Mouse (Mus musculus): Measurements from ENCODE around the gene Arhgap21. TPM values are rescaled to one million over a fixed set of nuclear protein-coding genes. Genes with fewer than 3 reads are reported as not detected.
A peak's percentile ranks its signal among the peaks of the same experiment; 100 is the strongest.

Gene Arhgap21
- polyA plus RNA-seq, 1 experiment from 2014 or later = 19.1 TPM

DNA sequence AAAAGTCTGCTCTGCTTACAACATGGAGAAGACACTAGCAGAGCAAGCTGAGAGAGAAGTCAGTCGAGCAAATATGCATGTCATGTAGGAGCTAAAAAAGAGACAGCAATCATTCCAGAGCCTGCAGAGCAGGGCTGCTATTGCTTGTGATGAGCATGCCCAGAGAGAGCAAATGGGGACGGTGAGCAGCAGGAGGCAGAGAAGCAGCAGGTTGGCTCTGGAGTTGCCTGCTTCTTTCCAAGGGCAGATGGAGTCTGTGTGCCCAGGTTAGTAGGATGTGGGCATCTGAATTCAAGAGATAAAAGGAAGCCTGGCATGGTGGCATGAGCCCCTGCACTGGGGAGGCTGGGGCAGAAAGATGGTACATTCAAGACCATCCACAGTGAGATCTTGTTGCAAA, 6.4 kb downstream of the Arhgap21 start:
- Histone ChIP-seq H3K27ac (replicated peaks; ENCODE audit: low read depth, low read length) (no peak overlapping the region), H3K4me3 (ENCODE audit: low read depth, low read length) (no peak overlapping the region), H3K4me2 (ENCODE audit: low read depth, low read length) (0 out of 2 replicates have a peak overlapping the region, but pooled peaks have one; percentile 18), H3K36me3 (ENCODE audit: control insufficient read depth, insufficient read depth, low read length) (no peaks in the 10 kb centered on the region), H3K27me3 (replicated peaks; ENCODE audit: control insufficient read depth, insufficient read depth, low read length) (no peaks in the 10 kb centered on the region), H3K4me1 (ENCODE audit: control insufficient read depth, insufficient read depth, low read length) (peaks cover 16% of the 10 kb centered on the region), H3K9ac (ENCODE audit: low read depth, low read length) (no peak overlapping the region), H3K9me3 (ENCODE audit: control insufficient read depth, low read length) (no peaks in the 10 kb centered on the region)
- DNase-seq (ENCODE audit: low spot score) = no peak
- 22% methylated on average over 2 of the region's 2 CpGs for WGBS
- no peak for ATAC-seq (ENCODE audit: low read depth)

- Histone ChIP-seq H3K27me3 (replicated peaks; ENCODE audit: control insufficient read depth, insufficient read depth, low read length) (no peaks in the 10 kb centered on the region), H3K9me3 (ENCODE audit: control insufficient read depth, low read length) (no peaks in the 10 kb centered on the region), H3K4me3 (ENCODE audit: low read depth, low read length) (no peak overlapping the region), H3K4me2 (ENCODE audit: low read depth, low read length) (0 out of 2 replicates have a peak overlapping the region, but pooled peaks have one; percentile 18), H3K36me3 (ENCODE audit: control insufficient read depth, insufficient read depth, low read length) (no peaks in the 10 kb centered on the region), H3K27ac (replicated peaks; ENCODE audit: low read depth, low read length) (no peak overlapping the region), H3K9ac (ENCODE audit: low read depth, low read length) (no peak overlapping the region), H3K4me1 (ENCODE audit: control insufficient read depth, insufficient read depth, low read length) (peaks cover 13% of the 10 kb centered on the region)
- no peak for DNase-seq (ENCODE audit: low spot score)
- no peak for ATAC-seq (ENCODE audit: low read depth)
- WGBS = 52% methylated on average over 6 of the region's 6 CpGs
These were observed 6.9 kb downstream of the Arhgap21 start for GRCm38 (mm10) chr2:20961825-20962224.

- ATAC-seq (ENCODE audit: low read depth) (no peak), DNase-seq (ENCODE audit: low spot score) (no peak)
- no peak overlapping the region for H3K4me2 ChIP-seq (ENCODE audit: low read depth, low read length)
- H3K4me1 ChIP-seq (ENCODE audit: control insufficient read depth, insufficient read depth, low read length) = peaks cover 9% of the 10 kb centered on the region
- H3K4me3 ChIP-seq (ENCODE audit: low read depth, low read length) = no peak overlapping the region
- no peak overlapping the region for H3K27ac ChIP-seq (replicated peaks; ENCODE audit: low read depth, low read length)
- WGBS = 57% methylated on average over 8 of the region's 8 CpGs
- no peaks in the 10 kb centered on the region for H3K9me3 ChIP-seq (ENCODE audit: control insufficient read depth, low read length)
- H3K36me3 ChIP-seq (ENCODE audit: control insufficient read depth, insufficient read depth, low read length) = no peaks in the 10 kb centered on the region
- no peak overlapping the region for H3K9ac ChIP-seq (ENCODE audit: low read depth, low read length)
- H3K27me3 ChIP-seq (replicated peaks; ENCODE audit: control insufficient read depth, insufficient read depth, low read length) = no peaks in the 10 kb centered on the region
These were observed 7.4 kb downstream of the Arhgap21 start for GRCm38 (mm10) chr2:20961295-20961694.

DNA sequence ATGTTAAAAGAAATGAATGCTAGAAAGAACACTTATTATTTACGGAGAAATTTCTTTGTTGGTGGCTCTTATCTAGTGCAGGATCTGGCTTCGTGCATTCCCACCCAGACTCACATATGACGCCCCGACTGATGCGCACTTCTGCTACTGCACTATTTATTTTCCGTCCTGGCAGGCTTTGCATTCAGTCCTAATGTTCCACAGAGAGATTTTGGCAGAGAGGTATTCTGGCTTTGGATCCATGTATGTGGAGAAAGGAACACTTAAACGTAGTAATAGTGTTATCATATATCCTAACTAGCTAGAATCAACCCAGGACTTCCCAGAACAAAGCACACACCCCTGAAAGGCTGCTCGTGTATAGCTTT, 8.0 kb downstream of the Arhgap21 start:
- ATAC-seq (ENCODE audit: low read depth) (no peak), DNase-seq (ENCODE audit: low spot score) (no peak)
- Histone ChIP-seq H3K4me3 (ENCODE audit: low read depth, low read length) (no peak overlapping the region), H3K27me3 (replicated peaks; ENCODE audit: control insufficient read depth, insufficient read depth, low read length) (no peaks in the 10 kb centered on the region), H3K9me3 (ENCODE audit: control insufficient read depth, low read length) (no peaks in the 10 kb centered on the region), H3K9ac (ENCODE audit: low read depth, low read length) (no peak overlapping the region), H3K4me2 (ENCODE audit: low read depth, low read length) (no peak overlapping the region), H3K27ac (replicated peaks; ENCODE audit: low read depth, low read length) (no peak overlapping the region), H3K4me1 (ENCODE audit: control insufficient read depth, insufficient read depth, low read length) (peaks cover 4% of the 10 kb centered on the region), H3K36me3 (ENCODE audit: control insufficient read depth, insufficient read depth, low read length) (no peaks in the 10 kb centered on the region)
- 62% methylated on average over 8 of the region's 8 CpGs for WGBS

- H3K4me1 ChIP-seq (ENCODE audit: control insufficient read depth, insufficient read depth, low read length) = peaks cover 4% of the 10 kb centered on the region
- H3K9me3 ChIP-seq (ENCODE audit: control insufficient read depth, low read length) = no peaks in the 10 kb centered on the region
- ATAC-seq (ENCODE audit: low read depth) (no peak), DNase-seq (ENCODE audit: low spot score) (no peak)
- no peaks in the 10 kb centered on the region for H3K36me3 ChIP-seq (ENCODE audit: control insufficient read depth, insufficient read depth, low read length)
- no peak overlapping the region for H3K27ac ChIP-seq (replicated peaks; ENCODE audit: low read depth, low read length)
- no peak overlapping the region for H3K4me3 ChIP-seq (ENCODE audit: low read depth, low read length)
- 77% methylated on average over 9 of the region's 9 CpGs for WGBS
- H3K4me2 ChIP-seq (ENCODE audit: low read depth, low read length) = no peak overlapping the region
- H3K27me3 ChIP-seq (replicated peaks; ENCODE audit: control insufficient read depth, insufficient read depth, low read length) = no peaks in the 10 kb centered on the region
- no peak overlapping the region for H3K9ac ChIP-seq (ENCODE audit: low read depth, low read length)
These were observed 8.6 kb downstream of the Arhgap21 start for GRCm38 (mm10) chr2:20959906-20960667.

GRCm38 (mm10) chr2:20959045-20959444, 9.6 kb downstream of the Arhgap21 start:
- WGBS = 66% methylated on average over 2 of the region's 2 CpGs
- Histone ChIP-seq H3K9ac (ENCODE audit: low read depth, low read length) (no peak overlapping the region), H3K4me3 (ENCODE audit: low read depth, low read length) (no peak overlapping the region), H3K27ac (replicated peaks; ENCODE audit: low read depth, low read length) (no peak overlapping the region), H3K36me3 (ENCODE audit: control insufficient read depth, insufficient read depth, low read length) (no peaks in the 10 kb centered on the region), H3K4me2 (ENCODE audit: low read depth, low read length) (no peak overlapping the region), H3K4me1 (ENCODE audit: control insufficient read depth, insufficient read depth, low read length) (peaks cover 4% of the 10 kb centered on the region), H3K27me3 (replicated peaks; ENCODE audit: control insufficient read depth, insufficient read depth, low read length) (no peaks in the 10 kb centered on the region), H3K9me3 (ENCODE audit: control insufficient read depth, low read length) (no peaks in the 10 kb centered on the region)
- no peak for ATAC-seq (ENCODE audit: low read depth)
- no peak for DNase-seq (ENCODE audit: low spot score)

DNA sequence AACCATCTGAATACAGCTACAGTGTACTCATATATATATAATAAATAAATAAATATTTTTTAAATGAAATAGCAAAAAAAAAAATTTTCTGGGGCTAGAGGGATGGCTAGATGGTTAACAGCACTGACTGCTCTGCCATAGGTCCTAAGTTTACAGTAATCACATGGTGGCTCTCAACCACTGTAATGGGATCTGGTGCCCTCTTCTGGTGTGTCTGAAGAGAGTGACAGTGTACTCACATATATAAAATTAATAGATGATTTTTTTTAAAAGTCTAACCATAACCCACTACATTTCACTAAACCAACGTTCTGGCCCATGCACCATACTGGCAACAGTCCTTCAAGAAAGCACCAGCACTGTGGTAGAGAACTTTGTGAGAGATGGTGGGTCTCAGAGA, 10.7 kb downstream of the Arhgap21 start:
- Histone ChIP-seq H3K36me3 (ENCODE audit: control insufficient read depth, insufficient read depth, low read length) (no peaks in the 10 kb centered on the region), H3K9ac (ENCODE audit: low read depth, low read length) (no peak overlapping the region), H3K4me1 (ENCODE audit: control insufficient read depth, insufficient read depth, low read length) (peaks cover 6% of the 10 kb centered on the region; the same call in 1 of the 2 replicates), H3K27ac (replicated peaks; ENCODE audit: low read depth, low read length) (no peak overlapping the region), H3K4me2 (ENCODE audit: low read depth, low read length) (no peak overlapping the region), H3K27me3 (replicated peaks; ENCODE audit: control insufficient read depth, insufficient read depth, low read length) (no peaks in the 10 kb centered on the region), H3K9me3 (ENCODE audit: control insufficient read depth, low read length) (no peaks in the 10 kb centered on the region), H3K4me3 (ENCODE audit: low read depth, low read length) (no peak overlapping the region)
- WGBS = 93% methylated on average over 1 of the region's 1 CpGs
- no peak for ATAC-seq (ENCODE audit: low read depth)
- DNase-seq (ENCODE audit: low spot score) = no peak

GRCm38 (mm10) chr2:20956716-20957115, 12.0 kb downstream of the Arhgap21 start:
- Histone ChIP-seq H3K27me3 (replicated peaks; ENCODE audit: control insufficient read depth, insufficient read depth, low read length) (no peaks in the 10 kb centered on the region), H3K9ac (ENCODE audit: low read depth, low read length) (no peak overlapping the region), H3K9me3 (ENCODE audit: control insufficient read depth, low read length) (no peaks in the 10 kb centered on the region), H3K4me3 (ENCODE audit: low read depth, low read length) (no peak overlapping the region), H3K36me3 (ENCODE audit: control insufficient read depth, insufficient read depth, low read length) (no peaks in the 10 kb centered on the region), H3K27ac (replicated peaks; ENCODE audit: low read depth, low read length) (no peak overlapping the region), H3K4me2 (ENCODE audit: low read depth, low read length) (no peak overlapping the region), H3K4me1 (ENCODE audit: control insufficient read depth, insufficient read depth, low read length) (peaks cover 3% of the 10 kb centered on the region; the same call in 1 of the 2 replicates)
- no peak for DNase-seq (ENCODE audit: low spot score)
- WGBS = 82% methylated on average over 5 of the region's 5 CpGs
- ATAC-seq (ENCODE audit: low read depth) = no peak

- no peak overlapping the region for H3K4me3 ChIP-seq (ENCODE audit: low read depth, low read length)
- no peak overlapping the region for H3K27ac ChIP-seq (replicated peaks; ENCODE audit: low read depth, low read length)
- H3K27me3 ChIP-seq (replicated peaks; ENCODE audit: control insufficient read depth, insufficient read depth, low read length) = no peaks in the 10 kb centered on the region
- no peaks in the 10 kb centered on the region for H3K36me3 ChIP-seq (ENCODE audit: control insufficient read depth, insufficient read depth, low read length)
- 64% methylated on average over 6 of the region's 6 CpGs for WGBS
- no peaks in the 10 kb centered on the region for H3K9me3 ChIP-seq (ENCODE audit: control insufficient read depth, low read length)
- ATAC-seq (ENCODE audit: low read depth) = no peak
- DNase-seq (ENCODE audit: low spot score) = no peak
- H3K9ac ChIP-seq (ENCODE audit: low read depth, low read length) = no peak overlapping the region
- no peak overlapping the region for H3K4me2 ChIP-seq (ENCODE audit: low read depth, low read length)
- peaks cover 2% of the 10 kb centered on the region; the same call in 1 of the 2 replicates for H3K4me1 ChIP-seq (ENCODE audit: control insufficient read depth, insufficient read depth, low read length)
These were observed 12.7 kb downstream of the Arhgap21 start for GRCm38 (mm10) chr2:20955996-20956395.
